Mouse (Mus musculus): Measurements from ENCODE around the gene Slc9a3r1.

DNA sequence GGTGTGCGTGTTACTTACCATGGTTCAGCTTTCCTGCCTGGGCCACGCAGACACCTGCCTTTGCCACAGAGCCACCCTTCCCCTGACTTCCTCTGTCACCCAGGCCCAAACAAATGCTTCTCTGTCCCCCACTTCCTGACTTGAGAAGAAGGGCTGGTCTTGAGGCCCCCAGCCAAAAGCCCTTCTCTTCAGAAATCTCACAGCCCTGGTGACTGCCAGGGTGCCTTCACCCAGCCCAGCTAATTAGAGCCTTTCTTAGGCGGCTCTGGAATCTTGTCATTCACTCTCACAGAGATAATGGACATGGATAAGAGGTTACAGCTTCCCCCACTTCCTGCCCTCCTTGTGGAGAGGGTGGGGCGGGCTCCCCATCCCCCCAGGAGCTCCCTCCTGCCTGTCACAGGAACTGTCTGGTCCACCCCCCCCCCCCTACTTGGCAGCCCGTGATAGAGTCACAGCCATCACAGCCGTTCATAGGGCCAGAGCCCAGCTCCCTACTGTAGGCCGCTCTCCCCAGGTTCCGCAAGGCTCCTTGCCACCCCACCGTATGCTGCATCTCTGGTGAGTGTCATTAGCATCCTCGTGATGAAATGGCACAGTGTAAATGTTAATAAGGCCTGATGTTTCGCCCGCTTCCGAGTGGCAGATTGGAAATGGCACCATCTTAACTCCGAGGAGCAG lies 63.8 kb downstream of the Slc9a3r1 start:
- TF ChIP-seq CTCF (IDR thresholded peaks at IDR 0.05) (no peak), EP300 (IDR thresholded peaks at IDR 0.05) (no peak)

Data from lung, postnatal 0 days (tissue).